Mouse (Mus musculus) spleen, adult 2 months (tissue): ENCODE data around the gene Hemgn.

Source experiments
- CTCF ChIP-seq: fragments of 200-500 bp; IDR thresholded peaks from 2 replicates; pipeline ENCODE4 v1.5.1; 2011; ENCODE audit warnings: mild to moderate bottlenecking, inconsistent platforms; ENCODE audit not compliant: insufficient read depth, insufficient read length, insufficient replicate concordance; ENCODE audit errors: extremely low read depth
- POLR2A ChIP-seq: fragments of 200-500 bp; IDR thresholded peaks from 2 replicates; pipeline ENCODE4 v1.6.1; 2011; ENCODE audit warnings: low read depth, low read length, inconsistent platforms

DNA sequence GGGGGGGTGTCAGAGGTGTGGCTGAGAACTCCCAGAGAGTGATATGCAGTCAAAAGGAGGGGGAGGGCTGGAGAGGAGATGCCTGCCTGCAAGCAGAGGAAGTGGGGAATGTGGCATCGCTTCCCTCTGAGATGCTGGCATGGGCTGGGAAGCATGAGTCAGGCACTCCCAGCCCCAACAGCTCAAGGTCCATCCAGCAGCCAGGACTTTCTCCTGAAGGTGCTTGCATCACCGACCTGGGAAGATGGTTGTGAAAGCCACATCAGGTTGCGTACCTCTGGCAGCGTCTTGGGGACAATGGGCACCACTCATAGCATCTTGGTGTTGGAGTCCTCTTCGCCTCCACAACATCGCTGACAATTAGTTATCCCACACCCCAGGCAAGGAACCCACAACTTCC is 42.9 kb downstream of the Hemgn start:
- TF ChIP-seq POLR2A (no peak), CTCF (no peak)
